Mouse (Mus musculus): ENCODE measurements around the gene Ap3d1.

The Ap3d1 gene

DNA sequence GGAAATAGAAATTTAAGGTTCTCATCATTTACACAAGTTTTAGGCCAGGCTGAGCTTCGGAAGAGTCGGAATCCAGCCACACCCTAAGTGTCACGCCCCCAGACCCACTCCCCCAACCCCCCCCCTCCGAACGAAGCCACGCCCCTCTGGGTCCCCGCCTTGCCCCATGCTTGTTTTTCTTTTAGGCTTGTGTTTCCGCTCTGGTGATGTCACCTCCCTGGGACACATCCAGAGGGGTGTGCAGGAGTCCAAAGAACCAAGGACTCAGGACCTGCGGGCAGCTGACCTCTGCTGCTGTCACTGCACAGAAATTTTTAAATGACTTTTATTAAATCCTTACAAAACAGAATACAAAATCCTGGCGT lies 77.1 kb downstream of the Ap3d1 start:
- DNase-seq: peak; percentile 87

DNA sequence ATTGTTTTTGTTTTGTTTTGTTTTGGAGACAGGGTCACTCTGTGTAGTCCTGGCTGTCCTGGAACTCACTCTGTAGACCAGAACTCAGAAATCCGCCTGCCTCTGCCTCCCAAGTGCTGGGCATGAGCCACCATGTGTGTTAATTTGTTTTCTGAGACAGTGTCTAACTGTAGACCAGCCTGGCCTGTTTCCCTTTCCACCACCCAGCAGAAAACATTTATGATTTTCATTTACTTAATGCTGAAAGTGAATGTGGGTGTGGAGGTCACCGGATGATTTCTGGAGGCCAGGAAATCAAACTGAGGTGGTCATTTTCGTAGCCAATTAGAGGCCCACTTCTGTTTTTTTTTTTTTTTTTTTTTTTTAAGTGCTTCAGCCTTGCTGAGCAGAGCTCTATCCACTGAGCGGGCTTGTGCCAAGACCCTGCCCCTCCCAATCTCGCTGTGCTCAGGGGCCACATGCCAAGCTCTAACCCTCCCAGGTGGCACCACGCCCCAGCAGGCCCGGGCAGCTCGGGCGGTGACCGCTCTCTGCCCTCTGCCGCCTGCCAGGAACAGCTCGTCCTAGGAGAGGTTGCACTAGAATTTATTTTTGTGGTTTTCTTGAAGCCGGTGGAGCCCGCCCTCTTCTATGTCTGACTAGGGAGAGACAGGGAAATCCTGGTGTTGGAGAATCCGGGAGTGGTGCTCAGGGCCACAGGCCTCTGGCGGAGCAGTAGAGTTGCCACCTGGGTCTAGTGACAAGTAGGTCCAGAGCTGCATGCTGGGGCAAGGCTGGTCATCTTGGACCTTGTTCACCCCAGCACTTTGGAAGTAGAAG lies 77.7 kb downstream of the Ap3d1 start:
- peak; percentile 95 for DNase-seq

DNA sequence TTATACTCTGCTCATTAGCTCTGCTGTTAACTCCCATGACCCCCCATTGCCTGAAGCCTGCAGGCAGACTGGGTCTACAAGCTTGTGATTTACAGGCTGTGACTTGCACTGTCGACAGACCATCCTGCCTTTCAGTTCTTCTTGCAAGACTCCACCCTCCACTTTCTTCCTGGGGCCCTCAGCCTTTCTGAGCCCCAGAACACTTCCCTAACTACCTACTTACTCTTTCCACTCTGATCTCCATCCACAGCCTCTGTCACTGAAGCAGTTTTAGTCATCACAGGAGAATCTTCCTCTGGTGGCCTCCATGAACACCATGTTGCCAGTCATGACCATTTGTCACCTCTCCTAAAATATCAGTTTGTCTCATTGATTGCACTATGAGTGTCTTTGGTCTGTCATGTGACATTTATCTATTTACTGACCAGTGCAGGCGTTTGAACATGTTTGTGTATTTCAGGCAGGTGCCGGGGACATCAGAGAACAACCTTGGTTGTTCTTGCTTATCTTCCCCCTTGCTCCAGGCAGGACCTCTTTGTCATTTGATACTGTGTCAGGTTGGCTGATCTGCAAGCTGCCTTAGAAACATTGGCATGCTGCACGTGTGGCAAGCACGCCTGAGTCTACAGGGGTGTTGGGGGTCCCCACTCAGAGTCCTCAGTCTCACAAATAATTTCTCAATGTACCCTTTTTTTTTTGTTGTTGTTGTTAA lies 78.4 kb downstream of the Ap3d1 start:
- DNase-seq: no peak

DNA sequence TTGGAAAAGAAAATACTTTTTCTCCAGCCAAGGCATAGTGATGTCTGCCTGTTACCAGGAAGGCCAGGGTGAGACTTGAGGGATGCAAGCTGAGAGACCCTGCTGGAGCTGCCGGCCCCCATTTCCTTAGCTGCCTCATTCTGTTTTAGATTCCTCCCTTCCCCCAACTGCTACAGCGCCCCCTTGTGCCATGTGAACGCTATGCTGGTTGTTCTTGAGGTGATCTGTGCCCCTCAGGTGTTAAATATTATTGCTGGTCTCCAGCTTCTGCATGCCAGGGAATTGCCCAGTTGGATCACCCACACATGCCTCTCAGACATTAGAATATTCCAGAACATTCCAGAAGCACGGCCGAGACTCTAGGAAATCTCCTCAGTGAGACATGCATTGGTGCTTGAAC lies 80.9 kb downstream of the Ap3d1 start:
- peak; percentile 75 for DNase-seq

DNA sequence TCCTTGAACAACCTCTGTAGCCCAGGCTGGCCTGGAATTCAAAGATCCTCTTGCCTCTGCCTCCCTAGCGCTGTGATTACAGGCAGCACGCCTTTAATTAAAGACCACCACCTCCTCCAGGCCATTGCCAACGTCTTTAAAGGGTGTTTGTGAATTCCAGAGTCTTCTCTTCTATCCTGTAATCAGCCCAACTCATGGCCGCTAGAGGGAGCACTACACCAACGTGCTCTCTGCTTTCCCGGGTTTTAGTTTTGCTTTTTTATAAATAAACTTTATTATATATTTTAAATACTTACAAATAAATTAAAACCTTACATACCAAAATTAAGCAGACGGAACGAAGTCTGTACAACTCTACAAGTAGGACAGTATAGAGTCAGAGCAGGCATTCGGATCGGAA lies 82.9 kb downstream of the Ap3d1 start:
- peak; percentile 83 for DNase-seq

DNA sequence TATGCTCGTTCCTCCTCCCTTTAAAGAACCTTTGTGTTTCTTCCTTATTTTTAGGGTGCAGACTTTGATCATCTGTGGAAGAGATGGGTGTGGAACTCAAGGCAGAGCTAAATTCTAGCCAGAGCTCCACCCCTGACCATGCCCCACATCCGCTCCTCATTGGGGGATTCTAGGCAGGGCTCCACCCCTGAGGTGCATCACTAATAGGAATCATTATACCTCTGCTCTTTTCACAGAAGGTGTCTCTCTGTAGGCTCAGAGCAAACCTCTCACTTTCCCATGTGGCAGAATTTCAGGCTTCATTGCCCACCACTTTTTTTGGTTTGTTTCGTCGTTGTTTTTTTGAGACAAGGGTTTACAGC lies 83.2 kb downstream of the Ap3d1 start:
- no peak for DNase-seq

DNA sequence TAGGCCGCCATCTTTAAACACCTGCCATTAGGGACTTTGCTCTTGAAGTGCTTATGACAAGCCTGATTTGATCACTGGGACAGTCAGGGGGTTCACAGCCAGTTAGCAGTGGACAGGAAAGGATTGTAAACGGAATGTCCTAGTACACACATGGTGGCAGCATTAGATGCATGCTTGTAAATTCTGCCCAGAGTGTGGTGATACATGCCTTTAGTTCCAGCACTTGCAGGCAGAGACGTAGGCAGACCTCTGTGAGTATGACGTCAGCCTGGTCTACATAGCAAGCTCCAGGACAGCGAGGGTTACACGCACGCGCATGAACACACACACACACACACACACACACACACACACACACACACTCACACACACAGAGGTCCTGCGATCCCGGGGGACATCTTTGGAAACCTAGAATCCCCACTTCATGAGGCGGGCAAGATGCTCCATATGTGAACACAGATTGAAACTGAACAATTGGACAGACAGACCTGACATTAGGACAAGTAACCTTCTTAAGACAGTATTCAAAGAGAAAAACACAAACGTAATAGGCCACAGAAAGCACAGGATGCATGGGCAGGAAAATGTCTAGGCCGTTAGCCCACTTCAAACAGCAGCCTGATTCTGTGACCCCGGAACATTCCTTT lies 83.7 kb downstream of the Ap3d1 start:
- no peak for DNase-seq
